Mouse (Mus musculus): ENCODE results near the gene Zfp672.

DNA sequence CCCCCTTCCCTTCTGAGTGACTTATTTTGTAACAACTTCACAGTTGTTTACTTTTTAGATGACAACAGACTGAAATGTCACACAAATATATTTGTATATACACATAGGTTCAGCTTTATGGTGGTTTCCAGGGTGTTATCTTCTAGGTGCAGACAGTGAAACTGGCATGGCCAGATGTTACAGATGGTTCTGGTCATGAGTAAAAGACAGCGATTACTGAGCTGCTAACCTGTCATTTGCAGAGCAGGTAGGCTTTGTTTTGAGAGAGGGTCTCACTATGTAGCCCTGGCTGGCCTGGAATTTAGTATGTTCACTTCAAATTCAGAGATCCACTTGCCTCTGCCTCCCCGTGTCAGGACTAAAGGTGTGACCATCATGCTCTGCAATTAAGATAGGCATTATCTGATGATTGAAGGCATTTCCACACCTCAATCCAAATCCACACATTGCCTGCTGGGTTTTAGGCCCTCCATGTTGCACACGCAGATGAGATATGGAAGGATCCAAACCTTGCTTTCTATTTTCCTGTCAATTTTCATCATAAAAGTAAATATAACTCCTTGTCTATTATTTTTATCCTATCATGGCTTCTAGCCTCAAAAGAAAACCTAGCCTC lies 5.4 kb downstream of the Zfp672 start:
- TF ChIP-seq GATA1 (IDR thresholded peaks at IDR 0.05; ENCODE audit: low read depth, low read length) (peak; percentile 11; the same call in 1 of the 2 replicates), CTCF (IDR thresholded peaks at IDR 0.05 in 2 of 3, conservative IDR thresholded peaks at IDR 0.05 in 1 of 3; ENCODE audit: control insufficient read depth in 1 of 3, insufficient read depth in 1 of 3, low read depth in 2 of 3, low read length in 3 of 3, poor library complexity in 1 of 3, severe bottlenecking in 1 of 3) (no peak), MAZ (IDR thresholded peaks at IDR 0.05; ENCODE audit: low read depth, low read length) (no peak), ZKSCAN1 (IDR thresholded peaks at IDR 0.05; ENCODE audit: low read depth, low read length) (no peak), MAX (IDR thresholded peaks at IDR 0.05; ENCODE audit: low read length) (no peak), POLR2A (IDR thresholded peaks at IDR 0.05; ENCODE audit: control insufficient read depth in 1 of 2, insufficient read depth in 1 of 2, low read depth in 1 of 2, low read length in 2 of 2, poor library complexity in 1 of 2) (no peak), MYC (IDR thresholded peaks at IDR 0.05; ENCODE audit: low read depth, low read length) (no peak), POLR2AphosphoS2 (IDR thresholded peaks at IDR 0.05; ENCODE audit: low read length) (no peak), USF1 (IDR thresholded peaks at IDR 0.05; ENCODE audit: low read depth, low read length) (no peak), EP300 (IDR thresholded peaks at IDR 0.05; ENCODE audit: low read depth in 1 of 2, low read length in 2 of 2) (no peak; a peak in 1 of 4 replicates), MXI1 (IDR thresholded peaks at IDR 0.05; ENCODE audit: low read depth, low read length) (no peak), BHLHE40 (IDR thresholded peaks at IDR 0.05; ENCODE audit: borderline replicate concordance, low read depth, low read length) (no peak), UBTF (IDR thresholded peaks at IDR 0.05; ENCODE audit: borderline replicate concordance, insufficient read depth, low read depth, low read length) (no peak), MEF2A (IDR thresholded peaks at IDR 0.05; ENCODE audit: extremely low read depth, insufficient replicate concordance, low read depth, low read length, poor library complexity, severe bottlenecking) (no peak)
